In the genomic region with DNA sequence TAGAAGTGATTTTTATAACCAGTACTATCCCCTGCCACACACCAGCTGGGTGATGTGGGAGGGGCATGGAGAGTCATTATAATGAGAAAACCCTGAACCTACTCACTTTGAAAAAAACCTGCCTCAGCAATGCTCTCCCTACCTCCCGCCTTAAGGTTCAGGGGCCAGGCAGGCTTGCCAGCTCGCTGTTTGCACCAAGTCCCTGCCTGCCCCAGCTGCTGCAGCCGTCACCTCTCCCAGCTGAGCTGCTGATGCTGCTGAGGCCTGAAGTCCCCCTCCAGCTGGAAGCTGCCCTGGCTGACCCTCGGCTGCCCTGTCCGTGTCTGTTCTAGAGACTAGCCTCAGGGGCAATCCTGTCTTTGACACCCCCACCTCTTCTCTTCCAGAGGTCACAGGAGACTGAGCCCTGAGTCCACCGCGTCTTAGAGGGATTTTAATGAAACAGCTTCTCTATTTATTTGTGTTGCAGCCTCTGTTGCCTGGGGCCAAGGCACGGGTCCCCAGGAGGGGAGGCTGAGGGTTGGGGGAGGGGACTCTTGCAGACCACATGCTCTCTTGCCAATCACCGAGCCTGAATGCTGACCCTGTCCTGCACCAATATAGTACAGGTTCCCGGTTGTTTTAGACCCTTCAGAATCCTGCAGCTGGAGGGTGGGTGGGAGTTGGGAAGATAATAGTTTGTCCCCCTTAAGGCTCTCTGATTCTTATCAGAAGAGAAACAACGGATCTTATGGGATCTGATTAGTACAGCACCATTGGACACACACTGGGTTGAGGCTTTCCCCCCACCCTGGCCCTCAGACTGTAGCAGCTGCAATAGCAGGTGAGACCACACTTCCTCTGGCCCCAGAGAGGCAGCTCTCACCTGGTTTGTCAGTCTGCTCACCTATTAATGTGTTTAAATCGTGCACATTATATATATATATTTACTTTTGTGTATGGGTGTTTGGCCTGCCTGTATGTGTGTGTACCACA, we compare ENCODE assay signal across 8 mouse cellular contexts.
DNase-seq lines count a peak whose midpoint lies in the region; ATAC-seq lines count a peak whose summit lies in the region.

No protein-coding gene starts in this region.

- no peaks in the 10 kb centered on the region for H3K9me3 ChIP-seq in embryonic facial prominence, embryonic 13.5 days
- H3K9me3 ChIP-seq in limb, embryonic 13.5 days: no peaks in the 10 kb centered on the region

- ATAC-seq in embryonic facial prominence, embryonic 13.5 days (ENCODE audit: insufficient number of reproducible peaks, insufficient read depth, low FRiP score, low TSS enrichment, low read depth): peak; percentile 72; the same call in 1 of the 2 replicates
- peak; percentile 80 for ATAC-seq in limb, embryonic 13.5 days (ENCODE audit: low FRiP score, low read depth)
- ATAC-seq in megakaryocyte, adult 5-6 weeks (ENCODE audit: poor library complexity, severe bottlenecking): no peak

- peak overlapping the region; percentile 37 for H3K4me2 ChIP-seq in embryonic facial prominence, embryonic 13.5 days
- peak overlapping the region; percentile 45 for H3K4me2 ChIP-seq in limb, embryonic 13.5 days (replicated peaks)

- 0 out of 2 replicates have a peak overlapping the region, but pooled peaks have one; percentile 46 for H3K9ac ChIP-seq in embryonic facial prominence, embryonic 13.5 days
- peak overlapping the region; percentile 35; the same call in 1 of the 2 replicates for H3K9ac ChIP-seq in limb, embryonic 13.5 days

- intact Hi-C loops in left cerebral cortex, postnatal 14 days (cut with DNase I): no loop called here

- H3K36me3 ChIP-seq in embryonic facial prominence, embryonic 13.5 days: no peaks in the 10 kb centered on the region
- no peaks in the 10 kb centered on the region for H3K36me3 ChIP-seq in limb, embryonic 13.5 days

- no peak overlapping the region for H3K4me3 ChIP-seq in embryonic facial prominence, embryonic 13.5 days
- H3K4me3 ChIP-seq in limb, embryonic 13.5 days: no peak overlapping the region

- DNase-seq in WW6 (ENCODE audit: low read depth, low spot score): peak; percentile 3
- peak; percentile 37 for DNase-seq in heart, postnatal 4 days
- no peak for DNase-seq in left cerebral cortex, postnatal 14 days (ENCODE audit: low spot score in 2 of 2)
- no peak for DNase-seq in MN1 (ENCODE audit: low spot score)
- no peak for DNase-seq in layer of hippocampus, adult 18-20 months (ENCODE audit: low spot score in 2 of 2)

- peak overlapping the region; percentile 79 for H3K27ac ChIP-seq in embryonic facial prominence, embryonic 13.5 days
- H3K27ac ChIP-seq in limb, embryonic 13.5 days: peak overlapping the region; percentile 92

- WGBS in embryonic facial prominence, embryonic 13.5 days: 8% methylated on average over 12 of the region's 12 CpGs
- WGBS in limb, embryonic 13.5 days: 7% methylated on average over 12 of the region's 12 CpGs

- no peaks in the 10 kb centered on the region for H3K27me3 ChIP-seq in embryonic facial prominence, embryonic 13.5 days
- H3K27me3 ChIP-seq in limb, embryonic 13.5 days: no peaks in the 10 kb centered on the region

- H3K4me1 ChIP-seq in embryonic facial prominence, embryonic 13.5 days: peaks cover 43% of the 10 kb centered on the region
- H3K4me1 ChIP-seq in limb, embryonic 13.5 days: peaks cover 55% of the 10 kb centered on the region

Comparison
In these comparisons a context has a peak if more than half of its experiments do, and no peak if none do; other contexts are left out.
1. DNase-seq: peak in WW6 (single experiment) and heart, postnatal 4 days (single experiment); none in left cerebral cortex, postnatal 14 days (0 of 2), MN1 (single experiment) and layer of hippocampus, adult 18-20 months (0 of 2).